Mouse (Mus musculus): ENCODE data around the gene Cobl.
A peak's percentile ranks its signal among the peaks of the same experiment; 100 is the strongest.

The Cobl gene

DNA sequence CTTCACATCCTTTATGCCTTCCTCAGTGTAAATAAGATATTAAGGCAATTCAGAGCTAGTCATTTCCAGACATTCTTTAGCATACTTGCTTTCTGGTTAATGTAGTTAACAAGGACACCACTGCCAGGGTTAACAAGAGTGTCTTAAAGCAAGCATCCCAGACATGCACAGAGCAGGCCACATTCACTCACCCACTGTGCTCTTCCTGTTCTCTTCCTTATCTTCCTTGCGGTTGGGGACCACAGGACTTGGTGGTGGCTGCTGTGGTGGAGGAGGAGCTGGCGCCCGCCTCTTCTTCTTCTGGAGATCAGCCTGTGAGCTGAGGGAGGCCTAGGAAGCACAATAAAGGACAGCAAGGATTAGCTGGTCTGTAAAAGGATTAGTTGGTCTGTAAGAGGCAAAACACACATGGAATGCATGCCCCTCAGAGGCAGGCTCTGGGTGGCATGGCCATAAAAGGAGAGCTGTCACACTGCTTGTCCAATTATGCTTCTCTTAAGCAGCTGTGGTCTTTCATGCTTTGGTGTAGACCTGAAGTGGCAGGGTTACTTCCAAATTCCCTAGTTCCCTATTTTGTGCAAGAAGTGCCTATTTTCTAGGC, 155.2 kb downstream of the Cobl start:
- DNase-seq (ENCODE audit: low spot score): no peak

DNA sequence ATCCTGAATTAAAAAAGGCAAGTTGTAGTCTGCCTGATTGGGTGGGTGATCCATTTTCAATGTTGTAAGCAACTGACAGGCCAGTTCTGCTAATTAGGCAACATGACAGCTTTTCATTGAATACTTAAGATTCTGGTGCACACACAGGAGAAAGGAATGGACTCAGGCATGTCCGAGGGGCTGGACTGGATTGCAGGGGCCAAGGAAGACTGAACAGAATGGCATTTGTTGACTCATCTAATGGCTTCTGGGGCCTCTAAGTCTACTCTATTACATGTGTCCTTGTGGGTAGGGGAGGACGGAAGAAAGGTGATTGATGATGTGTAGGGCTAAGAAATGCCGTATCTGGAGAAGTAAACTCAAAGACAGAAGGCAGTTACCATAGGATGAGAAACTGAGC, 159.9 kb downstream of the Cobl start:
- DNase-seq (ENCODE audit: low spot score): no peak

DNA sequence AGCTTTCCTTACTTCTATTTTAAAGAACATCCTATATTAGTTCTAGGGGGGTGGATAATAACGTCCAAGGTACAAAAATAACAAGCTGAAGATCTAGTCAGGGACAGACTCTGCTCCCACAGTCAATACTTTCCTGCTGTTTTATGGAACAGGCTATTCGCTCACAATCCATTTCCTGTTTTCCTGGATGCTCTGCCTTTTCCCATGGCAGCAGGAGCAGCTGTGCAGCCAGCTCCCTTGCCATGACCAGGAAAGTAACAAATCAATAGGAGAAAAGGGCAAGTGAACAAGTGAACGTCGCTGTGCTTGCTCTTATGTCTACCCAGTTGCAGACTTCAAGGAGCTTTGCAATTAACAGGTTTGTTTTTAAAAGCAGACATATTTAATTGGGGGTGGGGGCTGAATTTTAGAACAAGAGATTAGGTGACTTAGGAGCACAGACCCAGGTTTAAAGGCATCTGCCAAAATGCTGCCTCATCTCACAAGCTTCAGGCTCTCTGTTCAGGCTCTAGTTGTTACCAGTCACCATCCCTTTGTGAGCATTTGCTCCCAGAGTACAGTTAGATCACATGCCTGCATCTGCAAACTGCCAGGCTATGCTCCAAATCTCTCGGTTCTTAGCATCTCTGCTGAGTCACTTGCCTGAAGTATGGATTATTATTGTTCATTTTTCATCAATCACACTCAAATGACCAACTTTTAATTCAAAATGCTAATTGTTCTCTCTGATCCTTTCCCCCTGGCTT, 164.9 kb downstream of the Cobl start:
- peak; percentile 13 for DNase-seq (ENCODE audit: low spot score)

DNA sequence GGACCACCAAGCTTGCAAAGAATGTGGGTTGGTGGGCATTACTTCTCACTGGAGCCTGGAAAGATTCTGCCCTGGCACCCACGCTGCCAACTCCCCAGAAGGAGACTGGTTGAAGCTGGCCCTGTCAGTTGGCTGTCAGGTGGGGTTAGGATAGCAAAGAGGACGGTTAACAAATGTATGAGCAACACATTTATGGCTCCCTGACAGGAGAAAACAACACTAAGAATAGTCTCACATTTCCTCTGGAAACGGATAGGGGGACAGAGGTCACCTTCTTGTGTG, 173.2 kb downstream of the Cobl start:
- no peak for DNase-seq (ENCODE audit: low spot score)

DNA sequence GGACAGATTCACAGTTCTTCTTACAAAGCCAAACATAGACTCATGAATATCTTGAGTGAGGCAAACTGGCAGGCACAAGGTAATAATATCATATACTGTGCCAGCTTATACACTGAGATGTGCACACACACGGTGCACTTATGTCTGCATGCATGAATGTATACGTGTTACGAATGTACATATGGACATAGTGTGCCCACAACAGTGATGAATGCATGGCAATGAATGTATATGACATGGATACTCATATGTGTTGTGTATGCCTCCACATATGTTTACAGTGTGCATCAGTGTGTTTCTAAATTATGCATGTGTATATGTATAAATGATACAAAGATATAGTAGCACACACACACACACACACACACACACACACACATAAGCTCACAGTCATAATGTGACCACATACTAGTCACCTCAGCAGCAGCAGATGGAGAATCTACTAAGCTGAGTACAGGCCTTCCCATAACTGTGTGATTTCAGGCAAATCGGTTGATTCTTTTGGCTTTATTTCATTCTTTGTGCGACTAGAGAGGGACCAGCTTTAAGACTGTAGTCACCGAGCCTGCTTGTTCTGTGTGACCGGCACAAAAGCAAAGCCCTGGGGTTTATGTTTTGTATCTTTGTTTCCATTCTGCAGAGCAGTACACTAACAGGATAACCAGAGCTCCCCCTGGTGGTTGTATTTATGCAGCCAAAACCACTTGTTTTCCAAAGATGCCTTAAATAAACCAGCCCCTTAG, 173.7 kb downstream of the Cobl start:
- peak; percentile 97 for DNase-seq (ENCODE audit: low spot score)

DNA sequence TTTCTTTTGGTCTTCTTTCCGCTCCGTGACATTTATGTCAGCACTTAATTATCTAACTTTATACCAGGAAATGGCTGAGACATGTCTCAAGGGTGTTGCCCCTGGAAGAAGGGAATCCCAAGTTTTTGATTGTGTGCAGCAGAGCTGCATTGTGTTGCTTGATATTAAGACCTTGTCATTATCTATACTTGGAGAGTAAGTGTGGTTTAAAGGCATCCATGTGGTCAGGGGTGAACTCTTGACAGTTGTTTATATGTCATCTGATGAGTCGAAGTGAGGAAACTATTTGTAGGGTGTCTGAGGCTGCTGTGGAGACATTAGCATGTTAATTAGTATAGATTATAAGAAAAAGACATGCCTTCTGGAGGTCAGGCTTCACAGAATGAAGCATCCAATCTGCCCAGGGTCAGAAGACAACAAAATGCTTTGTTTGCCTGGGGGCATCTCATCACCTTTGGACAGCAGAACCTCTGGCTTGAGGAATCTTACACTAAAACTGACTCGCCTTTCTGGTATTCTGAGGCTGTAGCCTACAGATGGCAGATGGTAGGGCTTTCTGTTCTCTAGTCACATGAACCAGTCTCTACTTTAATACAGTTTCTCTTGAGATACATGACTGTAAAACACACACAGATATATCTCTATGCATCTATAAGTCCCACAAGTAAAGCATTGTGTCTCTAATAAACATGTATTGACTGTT, 179.3 kb downstream of the Cobl start:
- no peak for DNase-seq (ENCODE audit: low spot score)

DNA sequence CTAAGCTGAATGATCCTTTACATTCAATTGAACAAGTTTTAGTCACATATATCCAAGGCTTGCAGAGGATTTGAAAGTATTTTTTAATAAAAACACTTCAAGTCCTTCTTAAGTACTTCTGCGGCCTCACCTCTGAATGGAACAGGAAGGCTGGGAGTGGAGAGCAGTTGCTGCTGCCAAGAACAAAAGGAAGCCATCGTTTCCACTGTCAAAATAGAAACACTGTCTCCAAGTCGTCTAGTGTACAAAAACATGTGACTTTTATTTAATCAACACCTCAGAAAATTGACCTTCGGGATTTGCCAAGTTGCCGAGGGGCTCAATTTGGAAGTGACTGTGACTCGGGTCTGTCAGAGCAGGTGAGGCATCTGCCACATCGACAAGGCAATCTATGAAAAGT, 184.0 kb downstream of the Cobl start:
- DNase-seq (ENCODE audit: low spot score): no peak

DNA sequence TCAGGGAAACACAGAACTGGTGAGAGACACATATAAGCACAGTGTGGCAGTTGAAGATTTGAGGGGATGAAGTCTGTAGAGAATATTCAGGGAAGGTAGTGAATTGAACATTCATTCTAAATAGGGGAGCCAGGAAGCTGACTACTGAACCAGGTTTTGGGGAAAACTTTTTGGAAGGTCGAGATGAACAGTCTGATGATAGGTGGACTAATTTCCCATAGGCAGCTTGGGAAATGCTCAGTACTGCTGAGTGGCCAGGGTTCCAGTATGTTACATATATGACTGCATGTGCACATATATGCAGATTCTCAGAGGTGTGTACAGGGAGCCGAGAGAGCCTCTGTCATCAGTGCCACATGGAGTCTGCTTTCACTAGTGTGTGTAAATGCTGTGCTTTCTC, 190.5 kb downstream of the Cobl start:
- peak; percentile 63 for DNase-seq (ENCODE audit: low spot score)

DNA sequence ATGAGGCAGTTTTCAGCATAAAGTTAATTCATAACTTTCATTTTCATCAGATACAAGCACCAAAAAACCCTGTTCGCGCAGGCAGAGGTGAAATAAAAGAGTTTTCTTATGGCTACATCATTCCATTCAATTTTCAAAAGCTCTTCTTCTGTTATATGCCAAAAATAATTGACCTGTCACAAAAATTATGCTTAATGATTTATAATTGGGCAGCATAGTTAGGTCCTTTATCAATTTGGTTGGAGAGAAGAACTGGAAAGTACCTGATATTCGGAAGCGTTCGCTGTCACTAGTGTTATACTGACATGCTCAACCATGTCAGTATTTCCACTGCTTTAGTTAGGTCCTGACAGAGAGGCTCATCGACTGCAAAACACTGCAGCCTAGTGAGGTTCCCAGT, 191.0 kb downstream of the Cobl start:
- DNase-seq (ENCODE audit: low spot score): peak; percentile 86

DNA sequence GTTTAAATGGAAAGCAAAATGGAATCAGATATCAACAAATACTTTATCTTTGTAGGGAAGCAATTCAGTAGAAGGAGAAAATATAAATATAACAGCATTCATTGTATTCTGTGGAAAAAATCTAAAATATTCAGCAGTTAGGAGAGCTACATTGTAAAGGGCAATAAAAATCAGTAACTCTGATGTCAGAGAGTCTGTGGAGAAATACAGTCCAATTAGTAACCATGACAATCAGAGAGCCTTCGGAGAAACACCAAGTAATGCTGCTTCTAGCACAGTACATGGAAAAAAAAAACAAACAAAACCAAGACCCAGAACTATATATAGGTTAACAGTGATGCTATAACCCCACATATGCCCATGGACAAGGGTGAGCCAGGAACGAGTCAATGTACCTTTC, 206.3 kb downstream of the Cobl start:
- DNase-seq (ENCODE audit: low spot score): peak; percentile 59

DNA sequence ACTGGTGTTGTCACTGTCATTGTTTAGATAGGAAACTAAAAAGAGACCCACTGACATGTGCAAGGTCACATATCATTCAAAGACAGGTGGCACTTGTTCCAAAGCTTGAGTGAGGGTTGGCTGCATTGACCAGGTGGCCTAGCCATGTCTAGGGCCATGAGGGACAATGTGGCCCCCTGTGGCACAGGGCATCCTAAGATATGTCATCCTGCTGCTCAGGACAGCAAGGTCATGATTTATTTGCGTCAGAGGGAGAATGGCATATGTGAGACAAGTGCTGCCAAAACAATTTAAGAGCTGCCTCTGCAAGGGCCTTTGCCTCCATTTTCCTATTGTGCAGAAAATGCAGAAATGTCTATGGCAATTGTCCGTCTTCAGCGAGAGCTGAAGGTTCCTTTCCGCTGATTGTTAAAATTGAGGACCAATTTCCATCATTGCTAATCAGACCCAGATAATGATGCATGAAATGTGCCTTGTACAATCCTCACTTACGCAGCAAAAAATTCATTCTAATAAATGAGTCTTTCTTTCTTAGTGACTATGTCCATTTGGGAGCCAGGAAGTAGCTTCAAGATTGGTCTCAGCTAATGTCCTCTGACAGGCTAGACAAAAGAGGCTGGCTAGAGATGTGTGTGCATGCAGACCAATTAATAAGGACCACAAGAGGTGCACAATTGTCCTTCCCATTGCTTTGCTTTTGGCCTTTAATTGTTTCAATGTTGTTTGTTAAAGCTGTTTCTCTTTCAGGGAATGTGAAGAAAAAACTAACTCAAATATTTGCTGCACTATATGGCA, 207.2 kb downstream of the Cobl start:
- DNase-seq (ENCODE audit: low spot score): peak; percentile 92

DNA sequence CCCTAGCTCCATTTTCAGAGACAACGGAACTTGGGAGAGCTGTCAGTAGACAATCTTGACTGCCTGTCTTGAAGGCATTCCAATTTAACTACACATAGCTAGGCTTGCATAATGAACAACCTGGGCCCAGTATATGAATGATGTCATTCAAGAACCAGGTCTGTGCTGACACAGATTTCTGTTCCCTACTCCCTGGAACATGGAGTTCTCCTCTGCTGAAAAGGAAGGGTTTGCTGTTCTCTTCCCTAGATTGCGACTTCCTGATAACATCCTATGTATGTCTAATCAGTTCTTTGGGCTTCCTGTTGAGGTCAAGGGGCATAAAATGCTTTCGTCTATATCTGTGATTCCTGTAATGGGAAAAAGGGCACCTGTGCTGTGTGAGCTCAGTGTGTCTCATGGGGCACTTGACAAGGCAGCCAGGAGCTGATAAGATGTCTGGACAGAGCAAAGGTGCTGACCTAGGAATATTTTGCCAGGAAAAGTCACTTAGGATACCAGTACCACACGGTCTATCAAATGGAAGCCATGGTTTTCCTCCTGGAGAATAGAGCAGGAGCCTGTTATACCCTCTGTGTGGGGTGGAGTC, 219.3 kb downstream of the Cobl start:
- no peak for DNase-seq (ENCODE audit: low spot score)

DNA sequence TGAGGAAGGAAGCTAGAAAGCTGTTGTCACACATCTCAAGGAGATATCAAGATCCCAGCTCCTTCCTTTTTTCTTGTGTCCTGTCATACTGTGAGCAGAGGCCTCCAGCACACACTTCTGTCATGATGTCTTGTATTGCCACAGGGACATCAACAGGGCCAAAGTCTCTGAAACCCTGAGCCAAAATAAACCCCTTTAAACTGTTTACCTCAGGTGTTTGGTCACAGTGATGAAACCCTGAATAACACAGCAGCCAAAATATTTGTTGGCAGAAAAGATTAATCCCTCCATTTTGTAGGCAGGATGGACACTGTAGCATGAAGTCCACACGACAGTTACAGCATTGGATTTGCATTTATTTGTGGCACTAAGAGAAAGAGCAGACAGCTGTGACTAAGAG, 228.4 kb downstream of the Cobl start:
- no peak for DNase-seq (ENCODE audit: low spot score)

DNA sequence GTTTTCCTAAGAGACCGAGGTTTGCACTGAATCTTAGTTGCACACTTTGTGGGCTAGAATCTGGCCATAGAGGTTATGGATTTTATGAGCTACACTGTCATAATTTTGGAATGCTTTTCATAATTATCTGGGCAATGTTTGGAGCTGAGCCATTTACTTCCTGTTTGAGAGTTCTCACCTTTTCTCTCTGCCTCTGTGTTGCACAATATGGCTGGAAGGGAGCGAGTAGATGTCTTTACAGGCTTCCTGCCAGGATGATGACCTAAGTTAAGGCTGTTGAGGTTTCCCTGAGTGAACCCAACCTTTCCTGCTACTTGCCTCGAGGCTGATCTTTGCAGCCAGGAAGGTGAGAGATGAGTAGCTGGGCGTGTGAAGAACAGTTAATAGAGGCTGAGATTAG, 229.9 kb downstream of the Cobl start:
- DNase-seq (ENCODE audit: low spot score): no peak

DNA sequence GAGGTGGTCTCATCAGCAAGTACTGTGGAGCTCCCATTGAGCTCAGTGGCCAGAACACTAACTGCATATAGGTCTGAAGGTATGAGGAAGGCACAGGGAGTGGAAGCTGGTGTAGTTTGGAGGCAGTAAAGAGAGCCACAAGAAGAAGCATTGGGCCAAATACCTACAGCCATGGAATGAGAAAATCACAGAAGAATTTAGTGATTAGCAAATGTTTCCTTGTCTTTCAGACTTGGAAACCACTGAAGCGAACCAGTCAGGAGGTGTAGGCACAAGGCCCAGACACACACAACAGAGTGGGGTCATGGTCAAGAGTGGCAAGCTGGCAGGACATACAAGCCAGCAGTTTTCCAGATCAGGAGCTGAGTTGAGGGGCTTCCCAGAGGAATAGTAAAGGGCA, 230.6 kb downstream of the Cobl start:
- DNase-seq (ENCODE audit: low spot score): no peak

DNA sequence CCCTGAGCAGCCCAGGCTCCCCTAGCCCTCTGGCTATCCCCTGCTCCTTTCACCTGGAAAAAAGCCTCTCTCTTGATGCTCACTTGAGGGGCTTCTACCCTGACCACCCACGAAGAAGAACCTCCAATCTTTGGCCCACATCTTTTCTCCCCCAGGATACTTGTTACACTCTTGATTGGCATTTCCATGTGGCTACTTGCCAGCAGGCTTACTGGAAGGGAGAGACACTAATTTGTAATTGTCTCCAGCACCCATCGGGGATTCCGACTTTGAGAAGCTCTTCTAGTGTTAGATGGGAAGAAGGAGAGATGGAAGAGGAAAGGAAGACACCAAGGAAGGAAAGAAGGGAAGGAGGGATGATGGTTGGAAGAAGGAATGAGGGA, 232.0 kb downstream of the Cobl start:
- DNase-seq (ENCODE audit: low spot score): no peak

DNA sequence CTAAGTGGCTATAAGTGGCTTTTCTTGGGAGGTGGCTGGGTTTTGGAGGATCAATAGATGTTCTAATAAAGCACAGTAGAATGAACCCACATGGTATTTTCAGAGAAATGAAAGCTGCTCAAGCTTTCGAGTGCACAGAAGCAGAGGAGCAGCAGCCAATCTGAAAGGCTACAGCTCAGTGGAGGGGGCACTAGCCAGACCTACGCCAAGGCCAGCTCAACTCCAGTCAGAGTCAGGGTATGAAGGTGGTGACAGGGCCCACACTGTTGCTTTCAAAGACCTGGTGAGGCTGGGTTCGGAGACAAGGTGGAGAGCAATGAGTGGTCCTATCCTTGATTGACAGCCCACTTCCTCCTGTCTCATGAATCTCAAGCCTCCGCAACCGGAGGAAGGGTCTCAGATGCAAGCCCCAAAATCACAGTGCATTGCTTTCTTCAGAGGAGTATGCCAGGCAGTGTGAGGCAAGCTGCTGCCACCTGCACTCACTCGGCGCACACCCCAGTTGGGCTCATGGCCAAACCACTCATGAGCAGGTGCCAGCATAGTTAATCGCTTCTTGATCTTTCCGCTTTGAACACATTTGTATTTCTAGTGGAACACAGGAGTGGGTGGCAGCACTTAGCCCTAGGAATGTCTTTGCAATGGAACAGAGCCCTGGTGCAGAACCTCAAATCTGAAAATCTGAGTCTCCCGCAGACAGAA, 232.6 kb downstream of the Cobl start:
- DNase-seq (ENCODE audit: low spot score): no peak

DNA sequence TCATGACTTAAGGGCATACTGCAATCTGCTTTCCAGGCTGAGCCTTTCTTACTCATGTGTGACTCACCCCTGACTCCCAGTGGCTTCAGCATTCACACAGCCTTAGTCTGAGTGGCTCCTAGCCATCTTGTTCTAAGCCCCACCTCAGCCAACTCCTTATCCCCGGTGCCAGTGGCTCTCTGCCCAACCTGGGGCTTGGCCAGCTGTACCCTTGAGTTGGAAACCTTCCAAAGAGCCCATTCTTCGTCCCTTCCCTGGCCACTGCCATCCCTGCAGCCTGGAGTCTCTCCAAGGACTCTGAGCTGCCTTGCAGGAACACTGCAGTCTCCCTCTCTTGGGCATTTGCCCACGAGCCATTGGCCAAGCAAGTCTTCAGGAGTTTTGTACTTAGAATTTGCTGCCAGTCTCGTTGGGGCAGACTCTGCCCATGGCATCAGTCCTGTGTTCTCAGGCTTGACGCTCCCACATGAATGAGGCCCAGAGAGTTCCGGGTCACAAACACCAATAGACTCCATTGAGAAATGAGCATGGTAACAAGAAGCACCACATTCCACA, 233.2 kb downstream of the Cobl start:
- DNase-seq (ENCODE audit: low spot score): no peak

DNA sequence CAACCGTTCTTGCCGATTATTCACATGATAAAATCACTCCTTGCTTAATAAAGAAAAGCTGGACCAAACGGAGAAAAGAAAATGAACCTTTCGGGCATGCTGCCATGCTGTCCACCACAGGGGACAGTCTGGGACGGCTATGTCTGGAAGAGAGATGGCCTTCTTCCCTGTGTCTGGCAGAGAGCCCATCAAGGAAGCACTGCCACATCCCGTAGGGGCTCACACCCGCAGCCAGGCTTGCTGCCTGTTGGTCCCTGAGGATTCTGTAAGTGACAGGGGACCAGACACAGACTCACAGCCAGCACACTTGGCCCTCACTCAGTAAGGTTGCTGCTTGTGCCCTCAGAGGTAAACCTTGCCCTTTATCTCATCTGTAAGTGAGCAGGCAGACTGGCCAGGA, 235.3 kb downstream of the Cobl start:
- no peak for DNase-seq (ENCODE audit: low spot score)

DNA sequence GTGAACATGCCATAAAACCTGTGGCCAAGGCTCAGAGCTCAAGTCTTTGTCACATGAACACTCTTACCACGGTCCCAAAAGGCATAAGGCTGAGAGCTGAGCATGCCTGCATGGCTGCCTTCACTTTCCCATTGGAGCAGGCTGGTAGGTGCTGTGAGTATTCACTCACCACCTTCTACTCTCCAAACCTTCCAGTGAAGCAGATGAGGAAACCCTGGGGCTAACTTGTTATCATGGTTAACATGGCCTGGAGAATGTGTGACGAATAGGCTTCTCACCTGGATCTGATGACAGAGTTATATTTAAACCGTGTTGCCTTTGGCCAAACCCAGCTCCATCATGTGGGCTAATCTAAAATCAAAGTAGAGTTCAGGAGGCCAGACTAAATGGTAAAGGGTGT, 237.4 kb downstream of the Cobl start:
- no peak for DNase-seq (ENCODE audit: low spot score)

Measured in retina, embryonic 14.5 days (tissue).